In genomic region chr8:33997676-33998075, GRCm38 (mm10) we compare ENCODE assay signal across 12 mouse cellular contexts.
DNase-seq lines count a peak whose midpoint lies in the region; ATAC-seq lines count a peak whose summit lies in the region.
"Had no signal": no experiment of that assay in that cellular context is flagged by ENCODE, and none has a peak within 500 bp of the region (broad histone marks: within the 10 kb centered on the region; RNA-seq: fewer than 3 reads in every experiment).

No protein-coding gene starts in this region.

- no peak overlapping the region for H3K9ac ChIP-seq in heart, embryonic 11.5 days (ENCODE audit: low read depth, low read length)
- H3K9ac ChIP-seq in kidney, embryonic 16.5 days (replicated peaks; ENCODE audit: low read length), result 0 out of 2 replicates have a peak overlapping the region, but pooled peaks have one; percentile 38
- H3K9ac ChIP-seq: embryonic facial prominence, embryonic 12.5 days; midbrain, embryonic 12.5 days had no signal

- H3K27me3 ChIP-seq in heart, embryonic 11.5 days (ENCODE audit: control insufficient read depth, insufficient read depth, low read length), result no peaks in the 10 kb centered on the region
- H3K27me3 ChIP-seq in kidney, embryonic 16.5 days (ENCODE audit: insufficient read depth, low read length), result no peaks in the 10 kb centered on the region
- H3K27me3 ChIP-seq: embryonic facial prominence, embryonic 12.5 days; midbrain, embryonic 12.5 days had no signal

- WGBS in heart, embryonic 11.5 days (ENCODE audit: insufficient replicate concordance), result 21% methylated on average over 4 of the region's 4 CpGs
- 22% methylated on average over 4 of the region's 4 CpGs for WGBS in kidney, embryonic 16.5 days

- H3K4me2 ChIP-seq in heart, embryonic 11.5 days, result no peak overlapping the region
- H3K4me2 ChIP-seq in kidney, embryonic 16.5 days (replicated peaks; ENCODE audit: low read depth, low read length), result no peak overlapping the region
- H3K4me2 ChIP-seq: embryonic facial prominence, embryonic 12.5 days; midbrain, embryonic 12.5 days had no signal

- H3K27ac ChIP-seq in heart, embryonic 11.5 days (ENCODE audit: low read depth, low read length), result peak overlapping the region; percentile 85
- no peak overlapping the region for H3K27ac ChIP-seq in kidney, embryonic 16.5 days (ENCODE audit: low read length)
- H3K27ac ChIP-seq: embryonic facial prominence, embryonic 12.5 days; midbrain, embryonic 12.5 days had no signal

- H3K9me3 ChIP-seq in heart, embryonic 11.5 days (replicated peaks; ENCODE audit: control insufficient read depth, low read length), result no peaks in the 10 kb centered on the region
- H3K9me3 ChIP-seq in kidney, embryonic 16.5 days (ENCODE audit: low read length), result no peaks in the 10 kb centered on the region
- H3K9me3 ChIP-seq: embryonic facial prominence, embryonic 12.5 days; midbrain, embryonic 12.5 days had no signal

- no peak overlapping the region for H3K4me3 ChIP-seq in heart, embryonic 11.5 days (ENCODE audit: low read depth, low read length)
- H3K4me3 ChIP-seq in kidney, embryonic 16.5 days (ENCODE audit: low read length), result no peak overlapping the region
- H3K4me3 ChIP-seq: embryonic facial prominence, embryonic 12.5 days; midbrain, embryonic 12.5 days had no signal

- no peaks in the 10 kb centered on the region for H3K36me3 ChIP-seq in heart, embryonic 11.5 days (ENCODE audit: control insufficient read depth, insufficient read depth, low read length)
- H3K36me3 ChIP-seq in kidney, embryonic 16.5 days (ENCODE audit: insufficient read depth, low read length), result no peaks in the 10 kb centered on the region
- H3K36me3 ChIP-seq: embryonic facial prominence, embryonic 12.5 days; midbrain, embryonic 12.5 days had no signal

- DNase-seq in left cerebral cortex, adult 18-20 months (ENCODE audit: low spot score in 2 of 2), result peak; percentile 3 to 25
- DNase-seq in left cerebral cortex, postnatal 10 days (ENCODE audit: extremely low spot score in 1 of 2, low spot score in 2 of 2), result no peak
- peak; percentile 8 to 46 for DNase-seq in right cerebral cortex, postnatal 36 days (ENCODE audit: low spot score in 2 of 2)
- DNase-seq in lung, adult 18-20 months, result no peak
- no peak for DNase-seq in yolk sac, embryonic 10.5 days (ENCODE audit: low spot score)
- DNase-seq: adrenal gland, postnatal 14 days; cerebellum, adult 8-10 months had no signal

- H3K4me1 ChIP-seq in heart, embryonic 11.5 days (ENCODE audit: control insufficient read depth, insufficient read depth, low read length), result peaks cover 24% of the 10 kb centered on the region
- peaks cover 18% of the 10 kb centered on the region for H3K4me1 ChIP-seq in kidney, embryonic 16.5 days (ENCODE audit: insufficient read depth, low read length)
- H3K4me1 ChIP-seq: midbrain, embryonic 12.5 days had no signal

- ATAC-seq in heart, embryonic 11.5 days (replicated peaks; ENCODE audit: insufficient number of reproducible peaks, low FRiP score, low TSS enrichment), result peak; percentile 61; the same call in 1 of the 2 replicates
- peak; percentile 87 for ATAC-seq in kidney, embryonic 16.5 days (ENCODE audit: low FRiP score, low TSS enrichment)
- ATAC-seq: forebrain, embryonic 14.5 days had no signal

- intact Hi-C loops in left cerebral cortex, postnatal 10 days (cut with DNase I), result no loop called here

Comparison
In these comparisons a context has a peak if more than half of its experiments do, and no peak if none do; other contexts are left out.
1. DNase-seq: peak in left cerebral cortex, adult 18-20 months (2 of 2) and right cerebral cortex, postnatal 36 days (2 of 2); none in left cerebral cortex, postnatal 10 days (0 of 2), lung, adult 18-20 months (0 of 2) and yolk sac, embryonic 10.5 days (single experiment).